Mouse (Mus musculus) testis, adult 2 months (tissue): ENCODE data around the gene Gnao1. TPM values are rescaled to one million over a fixed set of nuclear protein-coding genes. Genes with fewer than 3 reads are reported as not detected.

ENCODE experiments used
- H3K27ac ChIP-seq: fragments of 200-500 bp; 2 replicates; pipeline ENCODE4 v1.5.1; 2012; ENCODE audit warnings: low read depth, low read length; ENCODE audit not compliant: control insufficient read depth, insufficient read depth
- H3K27me3 ChIP-seq: fragments of 200-500 bp; 2 replicates; pipeline ENCODE4 v1.6.1; 2012; ENCODE audit warnings: mild to moderate bottlenecking, low read length, moderate library complexity; ENCODE audit not compliant: control insufficient read depth, insufficient read depth
- H3K36me3 ChIP-seq: fragments of 200-500 bp; 2 replicates; pipeline ENCODE4 v1.6.1; 2012; ENCODE audit warnings: mild to moderate bottlenecking, low read length; ENCODE audit not compliant: control insufficient read depth, insufficient read depth
- H3K4me1 ChIP-seq: fragments of 200-500 bp; 2 replicates; pipeline ENCODE4 v1.6.1; 2012; ENCODE audit warnings: low read length; ENCODE audit not compliant: control insufficient read depth, insufficient read depth
- H3K4me3 ChIP-seq: fragments of 200-500 bp; 2 replicates; pipeline ENCODE4 v1.5.1; 2012; ENCODE audit warnings: low read depth, mild to moderate bottlenecking, low read length, moderate library complexity, mixed read lengths; ENCODE audit not compliant: control insufficient read depth
- CTCF ChIP-seq: fragments of 200-500 bp; IDR thresholded peaks from 2 replicates; pipeline ENCODE4 v1.5.1; 2012; ENCODE audit warnings: low read depth, mild to moderate bottlenecking, inconsistent platforms, low read length, moderate library complexity; ENCODE audit not compliant: control insufficient read depth, insufficient read depth, insufficient replicate concordance
- POLR2A ChIP-seq: fragments of 200-500 bp; IDR thresholded peaks from 2 replicates; pipeline ENCODE4 v1.6.1; 2012; ENCODE audit warnings: low read depth, mild to moderate bottlenecking, inconsistent platforms, low read length, moderate library complexity; ENCODE audit not compliant: control insufficient read depth
- polyA plus RNA-seq: library from polyadenylated mRNA; depleted of rRNA; stranded (reverse); fragments of >200 nt; gene quantifications from 2 replicates; pipeline ENCODE4 v1.2.3, GENCODE M21; 2012

The Gnao1 gene
- polyA plus RNA-seq, 1 experiment, result 27.0 TPM

GRCm38 (mm10) chr8:93969626-93970340 lies 160.0 kb downstream of the Gnao1 start:
- no peak overlapping the region for H3K4me3 ChIP-seq
- TF ChIP-seq POLR2A (no peak), CTCF (no peak)
- no peaks in the 10 kb centered on the region for H3K27me3 ChIP-seq
- H3K36me3 ChIP-seq, result peaks cover 4% of the 10 kb centered on the region
- no peaks in the 10 kb centered on the region for H3K4me1 ChIP-seq
- H3K27ac ChIP-seq, result no peak overlapping the region

- Histone ChIP-seq H3K27me3 (no peaks in the 10 kb centered on the region), H3K4me1 (no peaks in the 10 kb centered on the region), H3K27ac (no peak overlapping the region), H3K4me3 (no peak overlapping the region), H3K36me3 (peaks cover 4% of the 10 kb centered on the region)
- TF ChIP-seq POLR2A (no peak), CTCF (no peak)
Measured at GRCm38 (mm10) chr8:93971451-93971850, 161.7 kb downstream of the Gnao1 start.

GRCm38 (mm10) chr8:93972211-93972610 lies 162.4 kb downstream of the Gnao1 start:
- no peaks in the 10 kb centered on the region for H3K27me3 ChIP-seq
- no peak for TF ChIP-seq CTCF
- no peak for TF ChIP-seq POLR2A
- no peak overlapping the region for H3K4me3 ChIP-seq
- H3K27ac ChIP-seq, result no peak overlapping the region
- peaks cover 4% of the 10 kb centered on the region for H3K36me3 ChIP-seq
- H3K4me1 ChIP-seq, result no peaks in the 10 kb centered on the region

GRCm38 (mm10) chr8:93972971-93973734 lies 163.4 kb downstream of the Gnao1 start:
- Histone ChIP-seq H3K27me3 (no peaks in the 10 kb centered on the region), H3K27ac (no peak overlapping the region), H3K4me1 (no peaks in the 10 kb centered on the region), H3K4me3 (no peak overlapping the region), H3K36me3 (peaks cover 4% of the 10 kb centered on the region)
- TF ChIP-seq CTCF (no peak), POLR2A (no peak)

GRCm38 (mm10) chr8:93973831-93974375 lies 164.1 kb downstream of the Gnao1 start:
- H3K27ac ChIP-seq, result no peak overlapping the region
- TF ChIP-seq POLR2A, result no peak
- no peak for TF ChIP-seq CTCF
- H3K4me3 ChIP-seq, result no peak overlapping the region
- no peaks in the 10 kb centered on the region for H3K27me3 ChIP-seq
- H3K4me1 ChIP-seq, result no peaks in the 10 kb centered on the region
- peaks cover 4% of the 10 kb centered on the region for H3K36me3 ChIP-seq

- peaks cover 4% of the 10 kb centered on the region for H3K36me3 ChIP-seq
- TF ChIP-seq POLR2A, result no peak
- no peak for TF ChIP-seq CTCF
- no peaks in the 10 kb centered on the region for H3K4me1 ChIP-seq
- H3K27ac ChIP-seq, result no peak overlapping the region
- no peaks in the 10 kb centered on the region for H3K27me3 ChIP-seq
- H3K4me3 ChIP-seq, result no peak overlapping the region
Measured at GRCm38 (mm10) chr8:93974602-93975186, 164.9 kb downstream of the Gnao1 start.

- Histone ChIP-seq H3K4me1 (no peaks in the 10 kb centered on the region), H3K27me3 (no peaks in the 10 kb centered on the region), H3K36me3 (peaks cover 4% of the 10 kb centered on the region), H3K4me3 (no peak overlapping the region), H3K27ac (no peak overlapping the region)
- TF ChIP-seq CTCF (no peak), POLR2A (no peak)
Measured at GRCm38 (mm10) chr8:93975358-93975757, 165.6 kb downstream of the Gnao1 start.
